Mouse (Mus musculus): Measurements from ENCODE around the gene Pld4. TPM values are rescaled to one million over a fixed set of nuclear protein-coding genes. Genes with fewer than 3 reads are reported as not detected.

The Pld4 gene
- total and polyA plus RNA-seq, 2 experiments: 8.5 to 20.5 TPM

GRCm38 (mm10) chr12:112763176-112763575, 2.7 kb downstream of the Pld4 start:
- no peak overlapping the region for H3K4me3 ChIP-seq (ENCODE audit: insufficient read depth, low read depth, low read length)
- no peaks in the 10 kb centered on the region for H3K27me3 ChIP-seq (ENCODE audit: control insufficient read depth, insufficient read depth, low read length)
- no peak overlapping the region for H3K9ac ChIP-seq (ENCODE audit: low read depth, low read length)
- DNase-seq (ENCODE audit: extremely low read depth, low read depth, low spot score): no peak
- 82% methylated on average over 4 of the region's 4 CpGs for WGBS
- TF ChIP-seq POLR2A (IDR thresholded peaks at IDR 0.05; ENCODE audit: extremely low read depth, insufficient read depth, low read length) (no peak), CTCF (IDR thresholded peaks at IDR 0.05; ENCODE audit: low read depth, low read length) (no peak)
- no peaks in the 10 kb centered on the region for H3K4me1 ChIP-seq (ENCODE audit: control insufficient read depth, insufficient read depth, low read length)
- no peak overlapping the region for H3K27ac ChIP-seq (replicated peaks; ENCODE audit: insufficient read depth, low read depth, low read length)
- H3K79me2 ChIP-seq (ENCODE audit: control insufficient read depth, insufficient read depth, low read length): no peaks in the 10 kb centered on the region
- no peaks in the 10 kb centered on the region for H3K36me3 ChIP-seq (ENCODE audit: control insufficient read depth, insufficient read depth, low read length)

GRCm38 (mm10) chr12:112764141-112764540, 3.7 kb downstream of the Pld4 start:
- no peak for TF ChIP-seq CTCF (IDR thresholded peaks at IDR 0.05; ENCODE audit: low read depth, low read length)
- TF ChIP-seq POLR2A (IDR thresholded peaks at IDR 0.05; ENCODE audit: extremely low read depth, insufficient read depth, low read length): no peak
- no peak overlapping the region for H3K9ac ChIP-seq (ENCODE audit: low read depth, low read length)
- WGBS: 59% methylated on average over 5 of the region's 5 CpGs
- no peak overlapping the region for H3K27ac ChIP-seq (replicated peaks; ENCODE audit: insufficient read depth, low read depth, low read length)
- H3K36me3 ChIP-seq (ENCODE audit: control insufficient read depth, insufficient read depth, low read length): no peaks in the 10 kb centered on the region
- no peak for DNase-seq (ENCODE audit: extremely low read depth, low read depth, low spot score)
- H3K27me3 ChIP-seq (ENCODE audit: control insufficient read depth, insufficient read depth, low read length): no peaks in the 10 kb centered on the region
- no peak overlapping the region for H3K4me3 ChIP-seq (ENCODE audit: insufficient read depth, low read depth, low read length)
- H3K79me2 ChIP-seq (ENCODE audit: control insufficient read depth, insufficient read depth, low read length): no peaks in the 10 kb centered on the region
- H3K4me1 ChIP-seq (ENCODE audit: control insufficient read depth, insufficient read depth, low read length): no peaks in the 10 kb centered on the region

GRCm38 (mm10) chr12:112764991-112765390, 4.5 kb downstream of the Pld4 start:
- no peaks in the 10 kb centered on the region for H3K27me3 ChIP-seq (ENCODE audit: control insufficient read depth, insufficient read depth, low read length)
- no peak overlapping the region for H3K9ac ChIP-seq (ENCODE audit: low read depth, low read length)
- H3K79me2 ChIP-seq (ENCODE audit: control insufficient read depth, insufficient read depth, low read length): no peaks in the 10 kb centered on the region
- no peak overlapping the region for H3K27ac ChIP-seq (replicated peaks; ENCODE audit: insufficient read depth, low read depth, low read length)
- 93% methylated on average over 7 of the region's 7 CpGs for WGBS
- no peaks in the 10 kb centered on the region for H3K4me1 ChIP-seq (ENCODE audit: control insufficient read depth, insufficient read depth, low read length)
- no peak for DNase-seq (ENCODE audit: extremely low read depth, low read depth, low spot score)
- H3K36me3 ChIP-seq (ENCODE audit: control insufficient read depth, insufficient read depth, low read length): no peaks in the 10 kb centered on the region
- no peak for TF ChIP-seq POLR2A (IDR thresholded peaks at IDR 0.05; ENCODE audit: extremely low read depth, insufficient read depth, low read length)
- TF ChIP-seq CTCF (IDR thresholded peaks at IDR 0.05; ENCODE audit: low read depth, low read length): no peak
- H3K4me3 ChIP-seq (ENCODE audit: insufficient read depth, low read depth, low read length): no peak overlapping the region

- Histone ChIP-seq H3K79me2 (ENCODE audit: control insufficient read depth, insufficient read depth, low read length) (no peaks in the 10 kb centered on the region), H3K4me3 (ENCODE audit: insufficient read depth, low read depth, low read length) (no peak overlapping the region), H3K27ac (replicated peaks; ENCODE audit: insufficient read depth, low read depth, low read length) (no peak overlapping the region), H3K4me1 (ENCODE audit: control insufficient read depth, insufficient read depth, low read length) (no peaks in the 10 kb centered on the region), H3K9ac (ENCODE audit: low read depth, low read length) (no peak overlapping the region), H3K36me3 (ENCODE audit: control insufficient read depth, insufficient read depth, low read length) (no peaks in the 10 kb centered on the region), H3K27me3 (ENCODE audit: control insufficient read depth, insufficient read depth, low read length) (no peaks in the 10 kb centered on the region)
- TF ChIP-seq CTCF (IDR thresholded peaks at IDR 0.05; ENCODE audit: low read depth, low read length) (no peak), POLR2A (IDR thresholded peaks at IDR 0.05; ENCODE audit: extremely low read depth, insufficient read depth, low read length) (no peak)
- 93% methylated on average over 7 of the region's 7 CpGs for WGBS
- no peak for DNase-seq (ENCODE audit: extremely low read depth, low read depth, low spot score)
Observed at GRCm38 (mm10) chr12:112766586-112766985, 6.1 kb downstream of the Pld4 start.

- TF ChIP-seq POLR2A (IDR thresholded peaks at IDR 0.05; ENCODE audit: extremely low read depth, insufficient read depth, low read length) (no peak), CTCF (IDR thresholded peaks at IDR 0.05; ENCODE audit: low read depth, low read length) (no peak)
- Histone ChIP-seq H3K27me3 (ENCODE audit: control insufficient read depth, insufficient read depth, low read length) (no peaks in the 10 kb centered on the region), H3K79me2 (ENCODE audit: control insufficient read depth, insufficient read depth, low read length) (no peaks in the 10 kb centered on the region), H3K4me3 (ENCODE audit: insufficient read depth, low read depth, low read length) (no peak overlapping the region), H3K9ac (ENCODE audit: low read depth, low read length) (no peak overlapping the region), H3K36me3 (ENCODE audit: control insufficient read depth, insufficient read depth, low read length) (no peaks in the 10 kb centered on the region), H3K27ac (replicated peaks; ENCODE audit: insufficient read depth, low read depth, low read length) (no peak overlapping the region), H3K4me1 (ENCODE audit: control insufficient read depth, insufficient read depth, low read length) (no peaks in the 10 kb centered on the region)
- DNase-seq (ENCODE audit: extremely low read depth, low read depth, low spot score): no peak
- 92% methylated on average over 16 of the region's 16 CpGs for WGBS
Observed at GRCm38 (mm10) chr12:112767036-112767890, 6.8 kb downstream of the Pld4 start.

- no peak for TF ChIP-seq POLR2A (IDR thresholded peaks at IDR 0.05; ENCODE audit: extremely low read depth, insufficient read depth, low read length)
- TF ChIP-seq CTCF (IDR thresholded peaks at IDR 0.05; ENCODE audit: low read depth, low read length): no peak
- H3K9ac ChIP-seq (ENCODE audit: low read depth, low read length): no peak overlapping the region
- H3K4me3 ChIP-seq (ENCODE audit: insufficient read depth, low read depth, low read length): no peak overlapping the region
- no peaks in the 10 kb centered on the region for H3K27me3 ChIP-seq (ENCODE audit: control insufficient read depth, insufficient read depth, low read length)
- no peak for DNase-seq (ENCODE audit: extremely low read depth, low read depth, low spot score)
- no peak overlapping the region for H3K27ac ChIP-seq (replicated peaks; ENCODE audit: insufficient read depth, low read depth, low read length)
- no peaks in the 10 kb centered on the region for H3K36me3 ChIP-seq (ENCODE audit: control insufficient read depth, insufficient read depth, low read length)
- whole genome bisulfite sequencing: 88% methylated on average over 8 of the region's 8 CpGs
- no peaks in the 10 kb centered on the region for H3K4me1 ChIP-seq (ENCODE audit: control insufficient read depth, insufficient read depth, low read length)
- H3K79me2 ChIP-seq (ENCODE audit: control insufficient read depth, insufficient read depth, low read length): no peaks in the 10 kb centered on the region
Observed at GRCm38 (mm10) chr12:112768166-112768565, 7.7 kb downstream of the Pld4 start.

Measured in liver, adult 2 months (tissue).